Mouse (Mus musculus) megakaryocyte, embryonic 14.5 days (primary cell): ENCODE measurements around the gene Gsg1.

ENCODE experiments used
- FLI1 ChIP-seq: IDR thresholded peaks from 2 replicates; pipeline ENCODE4 v1.6.1; 2012; ENCODE audit warnings: low read length, inconsistent platforms, mixed read lengths
- GATA1 ChIP-seq: IDR thresholded peaks from 3 replicates; pipeline ENCODE4 v1.6.1; 2012; ENCODE audit warnings: mixed read lengths, low read length, inconsistent platforms, borderline replicate concordance

DNA sequence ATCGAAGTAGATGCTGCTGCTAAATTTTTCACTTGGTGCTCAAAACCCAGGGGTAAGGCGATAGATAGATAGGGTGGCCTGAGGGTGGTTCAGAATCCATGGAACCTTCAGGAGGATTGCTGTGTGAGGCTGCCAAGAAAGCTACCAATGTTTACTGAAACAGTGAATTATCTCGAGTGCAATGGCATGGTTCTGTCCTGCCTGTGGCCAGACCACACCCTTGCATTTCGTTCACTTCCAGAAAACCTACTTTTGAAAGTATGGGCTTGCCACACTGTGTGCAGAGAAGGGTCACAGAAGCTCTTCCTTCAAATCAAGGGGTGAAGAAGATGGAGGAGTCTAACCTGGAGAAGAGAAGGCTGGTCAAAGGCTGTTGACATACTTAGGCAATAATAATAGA, 48.3 kb downstream of the Gsg1 start:
- TF ChIP-seq GATA1 (no peak), FLI1 (no peak)
